Mouse (Mus musculus) cerebellum, adult 2 months (tissue): ENCODE measurements around the gene Sh2d1b1.

Source experiments
- CTCF ChIP-seq: fragments of 200-500 bp; IDR thresholded peaks from 2 replicates; pipeline ENCODE4 v1.5.1; 2011; ENCODE audit warnings: low read depth, mild to moderate bottlenecking, control low read depth, low read length, moderate library complexity, borderline replicate concordance; ENCODE audit not compliant: insufficient read depth
- POLR2A ChIP-seq: fragments of 200-500 bp; IDR thresholded peaks from 2 replicates; pipeline ENCODE4 v1.6.1; 2011; ENCODE audit warnings: low read length, control low read depth, borderline replicate concordance; ENCODE audit not compliant: insufficient read depth

GRCm38 (mm10) chr1:170270696-170271095, 6.4 kb upstream of the Sh2d1b1 start:
- TF ChIP-seq CTCF: no peak
- TF ChIP-seq POLR2A: no peak
